Mouse (Mus musculus) megakaryocyte, embryonic 14.5 days (primary cell): ENCODE data around the gene Dach1. TPM values are rescaled to one million over a fixed set of nuclear protein-coding genes. Genes with fewer than 3 reads are reported as not detected.

ENCODE experiments used
- H3K27me3 ChIP-seq: replicated peaks from 2 replicates; pipeline ENCODE3; 2012; ENCODE audit warnings: inconsistent platforms
- H3K36me3 ChIP-seq: replicated peaks from 2 replicates; pipeline ENCODE3; 2012; ENCODE audit warnings: low read length, inconsistent platforms, mixed read lengths
- H3K4me1 ChIP-seq: 2 replicates; pipeline ENCODE4 v1.6.1; 2012; ENCODE audit warnings: inconsistent platforms
- H3K4me3 ChIP-seq: replicated peaks from 2 replicates; pipeline ENCODE3; 2012; ENCODE audit warnings: moderate library complexity, mild to moderate bottlenecking, inconsistent platforms
- H3K9me3 ChIP-seq: 2 replicates; pipeline ENCODE4 v1.6.1; 2012; ENCODE audit warnings: inconsistent platforms
- FLI1 ChIP-seq: IDR thresholded peaks from 2 replicates; pipeline ENCODE4 v1.6.1; 2012; ENCODE audit warnings: low read length, inconsistent platforms, mixed read lengths
- GATA1 ChIP-seq: IDR thresholded peaks from 3 replicates; pipeline ENCODE4 v1.6.1; 2012; ENCODE audit warnings: mixed read lengths, low read length, inconsistent platforms, borderline replicate concordance
- polyA plus RNA-seq: library from polyadenylated mRNA; stranded (reverse); fragments of >175 nt; gene quantifications from 2 replicates; pipeline ENCODE4 v1.2.3, GENCODE M21; 2012; ENCODE audit warnings: low replicate concordance; ENCODE audit not compliant: insufficient read depth

Dach1 gene
- polyA plus RNA-seq, 1 experiment = 0.49 TPM

- no peaks in the 10 kb centered on the region for H3K9me3 ChIP-seq
- no peaks in the 10 kb centered on the region for H3K27me3 ChIP-seq
- H3K4me3 ChIP-seq = no peak overlapping the region
- H3K36me3 ChIP-seq = no peaks in the 10 kb centered on the region
- TF ChIP-seq FLI1 (no peak), GATA1 (no peak)
- no peaks in the 10 kb centered on the region for H3K4me1 ChIP-seq
These were observed 287.6 kb downstream of the Dach1 start for GRCm38 (mm10) chr14:97881976-97882375.

- H3K36me3 ChIP-seq = no peaks in the 10 kb centered on the region
These were observed 298.6 kb downstream of the Dach1 start for GRCm38 (mm10) chr14:97871001-97871400.

GRCm38 (mm10) chr14:97858384-97858783, 311.2 kb downstream of the Dach1 start:
- Histone ChIP-seq H3K36me3 (no peaks in the 10 kb centered on the region), H3K4me1 (no peaks in the 10 kb centered on the region), H3K4me3 (no peak overlapping the region), H3K9me3 (no peaks in the 10 kb centered on the region), H3K27me3 (no peaks in the 10 kb centered on the region)
- TF ChIP-seq GATA1 (no peak), FLI1 (no peak)

More at GRCm38 (mm10) chr14:97871001-97871400, 298.6 kb downstream of the Dach1 start:
- Histone ChIP-seq H3K4me1 (no peaks in the 10 kb centered on the region), H3K27me3 (no peaks in the 10 kb centered on the region), H3K4me3 (no peak overlapping the region), H3K9me3 (no peaks in the 10 kb centered on the region)
- TF ChIP-seq FLI1 = no peak
- no peak for TF ChIP-seq GATA1

GRCm38 (mm10) chr14:97857276-97857675, 312.3 kb downstream of the Dach1 start:
- no peak overlapping the region for H3K4me3 ChIP-seq
- H3K4me1 ChIP-seq = no peaks in the 10 kb centered on the region
- TF ChIP-seq GATA1 (no peak), FLI1 (no peak)
- no peaks in the 10 kb centered on the region for H3K36me3 ChIP-seq
- no peaks in the 10 kb centered on the region for H3K27me3 ChIP-seq
- no peaks in the 10 kb centered on the region for H3K9me3 ChIP-seq

- Histone ChIP-seq H3K9me3 (no peaks in the 10 kb centered on the region), H3K4me1 (no peaks in the 10 kb centered on the region), H3K36me3 (no peaks in the 10 kb centered on the region), H3K27me3 (no peaks in the 10 kb centered on the region), H3K4me3 (no peak overlapping the region)
- no peak for TF ChIP-seq GATA1
- TF ChIP-seq FLI1 = no peak
These were observed 314.2 kb downstream of the Dach1 start for GRCm38 (mm10) chr14:97855345-97855744.

DNA sequence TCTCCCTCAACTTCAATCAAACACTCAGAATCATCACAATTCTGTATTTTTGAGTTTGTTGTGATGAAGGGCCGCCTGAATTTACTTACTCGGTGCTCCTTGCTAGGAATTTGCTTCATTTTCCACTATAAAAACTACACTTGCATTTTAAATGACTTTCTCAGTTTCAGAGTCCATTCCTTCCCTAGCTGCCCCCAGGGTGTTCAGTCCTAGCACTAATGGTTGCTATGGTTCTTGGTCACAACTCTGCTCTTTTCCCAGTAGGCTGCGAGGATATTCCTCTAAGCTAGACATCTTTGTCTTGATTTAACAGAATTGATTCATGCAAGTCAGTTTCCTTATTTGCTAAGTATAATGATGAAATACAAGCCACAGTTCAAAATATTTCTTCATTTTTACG, 319.1 kb downstream of the Dach1 start:
- Histone ChIP-seq H3K9me3 (no peaks in the 10 kb centered on the region), H3K4me1 (no peaks in the 10 kb centered on the region), H3K27me3 (no peaks in the 10 kb centered on the region), H3K36me3 (no peaks in the 10 kb centered on the region), H3K4me3 (no peak overlapping the region)
- TF ChIP-seq GATA1 (no peak), FLI1 (no peak)

DNA sequence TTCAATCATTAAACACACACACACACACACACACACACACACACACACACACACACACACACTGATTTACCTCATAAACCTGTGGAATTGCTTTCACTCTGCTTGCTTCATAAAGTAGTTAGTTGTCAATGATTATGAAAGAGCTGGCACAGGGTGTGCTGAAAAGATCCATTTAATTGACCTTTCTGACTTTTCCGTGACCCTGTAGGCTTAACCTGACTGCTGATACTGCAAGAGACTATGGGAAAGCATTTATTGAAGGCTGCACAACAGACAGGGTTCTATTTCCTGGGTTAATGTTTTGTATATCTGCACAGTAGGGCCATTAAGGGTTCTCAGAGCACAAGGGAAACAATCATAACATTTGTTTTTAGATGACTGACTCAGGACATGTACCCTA, 321.9 kb downstream of the Dach1 start:
- no peaks in the 10 kb centered on the region for H3K36me3 ChIP-seq
- H3K27me3 ChIP-seq = no peaks in the 10 kb centered on the region
- no peaks in the 10 kb centered on the region for H3K4me1 ChIP-seq
- H3K4me3 ChIP-seq = no peak overlapping the region
- no peaks in the 10 kb centered on the region for H3K9me3 ChIP-seq
- no peak for TF ChIP-seq GATA1
- no peak for TF ChIP-seq FLI1

DNA sequence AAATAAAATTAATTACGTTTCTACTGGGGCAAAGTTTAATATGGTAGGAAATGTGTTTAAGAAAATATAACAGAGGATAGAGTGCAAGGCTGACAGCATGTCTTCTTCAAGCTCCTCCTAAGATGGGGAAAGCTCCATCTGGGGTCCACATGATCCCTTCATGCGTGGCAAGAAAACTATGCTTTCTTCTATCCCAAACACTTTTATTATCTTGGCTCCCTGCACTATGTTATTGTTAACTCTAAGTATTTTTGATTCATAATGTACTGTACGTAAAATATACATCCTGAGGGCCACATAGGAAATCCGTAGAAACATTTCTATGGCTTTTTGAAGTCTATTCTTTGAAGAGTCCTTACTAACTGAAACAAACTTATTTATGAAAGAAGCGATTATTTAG, 330.3 kb downstream of the Dach1 start:
- Histone ChIP-seq H3K4me1 (no peaks in the 10 kb centered on the region), H3K36me3 (no peaks in the 10 kb centered on the region), H3K27me3 (no peaks in the 10 kb centered on the region), H3K4me3 (no peak overlapping the region), H3K9me3 (no peaks in the 10 kb centered on the region)
- TF ChIP-seq GATA1 = no peak
- TF ChIP-seq FLI1 = no peak

DNA sequence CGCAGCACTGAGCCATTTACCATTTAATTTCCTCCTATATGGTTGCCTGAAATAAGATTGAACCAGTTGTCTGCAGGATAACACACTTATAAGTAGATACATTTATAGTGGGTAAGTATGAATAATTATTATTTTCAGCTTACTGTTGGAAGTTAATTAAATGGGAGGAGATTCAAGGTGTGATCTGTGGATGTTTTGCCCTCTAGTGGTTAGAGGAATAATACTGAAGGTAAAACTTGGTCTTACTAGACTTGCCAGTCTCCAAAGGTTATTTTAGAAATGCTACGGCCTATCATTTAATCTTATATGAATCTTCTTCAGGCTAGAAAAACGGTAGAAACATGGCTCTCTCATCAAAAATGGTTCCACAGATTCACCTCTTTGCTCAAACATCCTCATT, 339.7 kb downstream of the Dach1 start:
- TF ChIP-seq GATA1 = no peak
- TF ChIP-seq FLI1 = no peak
- Histone ChIP-seq H3K27me3 (no peaks in the 10 kb centered on the region), H3K36me3 (no peaks in the 10 kb centered on the region), H3K9me3 (no peaks in the 10 kb centered on the region), H3K4me1 (no peaks in the 10 kb centered on the region), H3K4me3 (no peak overlapping the region)

GRCm38 (mm10) chr14:97814555-97815175, 354.9 kb downstream of the Dach1 start:
- Histone ChIP-seq H3K9me3 (no peaks in the 10 kb centered on the region), H3K27me3 (no peaks in the 10 kb centered on the region), H3K4me1 (no peaks in the 10 kb centered on the region), H3K36me3 (no peaks in the 10 kb centered on the region), H3K4me3 (no peak overlapping the region)
- TF ChIP-seq GATA1 (no peak), FLI1 (no peak)

DNA sequence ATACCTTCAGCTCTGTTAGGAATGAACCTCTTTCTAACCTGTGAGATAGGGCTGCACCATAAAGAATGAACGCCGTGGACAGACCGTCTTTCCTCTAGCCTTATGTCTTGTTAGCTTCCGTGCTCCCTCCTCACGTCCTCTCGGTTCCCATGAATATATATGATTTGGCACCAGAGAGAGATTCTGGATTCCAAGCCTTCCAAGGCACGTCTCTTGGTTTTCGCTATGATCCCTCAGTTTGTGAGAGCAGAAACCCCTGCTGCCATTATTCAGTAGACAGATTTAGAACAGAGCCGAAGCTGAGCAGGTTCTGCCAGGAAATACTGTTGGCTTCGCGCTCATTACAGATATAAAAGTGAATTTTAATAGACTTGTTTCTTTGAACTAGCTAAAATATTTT, 356.0 kb downstream of the Dach1 start:
- Histone ChIP-seq H3K36me3 (no peaks in the 10 kb centered on the region), H3K27me3 (no peaks in the 10 kb centered on the region), H3K4me1 (no peaks in the 10 kb centered on the region), H3K9me3 (no peaks in the 10 kb centered on the region), H3K4me3 (no peak overlapping the region)
- TF ChIP-seq FLI1 (no peak), GATA1 (no peak)

DNA sequence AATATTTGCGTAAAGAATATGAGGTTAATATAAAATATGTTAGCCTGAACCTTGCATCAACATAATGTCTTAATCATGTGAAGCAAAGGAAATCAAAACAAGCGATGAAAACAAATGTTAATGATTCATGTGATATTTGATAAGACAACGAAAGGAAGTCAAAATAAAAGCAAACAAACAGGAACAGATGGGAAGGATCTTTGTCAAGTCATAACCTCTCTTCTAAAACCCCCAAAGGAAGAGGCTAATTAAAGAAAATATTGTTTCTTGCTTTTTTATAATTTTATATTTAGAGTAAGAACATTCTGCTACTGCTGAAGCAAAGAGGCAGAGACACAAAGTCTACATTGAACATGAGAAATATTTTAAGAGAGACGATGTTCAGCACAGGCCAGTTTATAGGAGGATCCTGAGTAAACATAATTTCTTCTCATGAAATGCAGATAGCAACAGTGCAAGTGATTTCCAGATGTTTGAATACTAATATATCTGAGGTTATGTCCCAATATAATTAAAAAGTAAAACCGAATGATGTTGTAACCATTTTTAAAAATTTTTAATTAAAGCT, 374.1 kb downstream of the Dach1 start:
- H3K27me3 ChIP-seq = no peaks in the 10 kb centered on the region
- H3K4me1 ChIP-seq = no peaks in the 10 kb centered on the region
- H3K36me3 ChIP-seq = no peaks in the 10 kb centered on the region
- H3K4me3 ChIP-seq = no peak overlapping the region
- TF ChIP-seq FLI1 = no peak
- TF ChIP-seq GATA1 = no peak
- no peaks in the 10 kb centered on the region for H3K9me3 ChIP-seq
